Mouse (Mus musculus) cerebellum, adult 18-20 months (tissue): ENCODE results near the gene Enthd1.

Experiments used
- DNase-seq, 2 experiments: peaks; one replicate each; pipeline ENCODE4 v3.0.0; 2021

The Enthd1 gene

DNA sequence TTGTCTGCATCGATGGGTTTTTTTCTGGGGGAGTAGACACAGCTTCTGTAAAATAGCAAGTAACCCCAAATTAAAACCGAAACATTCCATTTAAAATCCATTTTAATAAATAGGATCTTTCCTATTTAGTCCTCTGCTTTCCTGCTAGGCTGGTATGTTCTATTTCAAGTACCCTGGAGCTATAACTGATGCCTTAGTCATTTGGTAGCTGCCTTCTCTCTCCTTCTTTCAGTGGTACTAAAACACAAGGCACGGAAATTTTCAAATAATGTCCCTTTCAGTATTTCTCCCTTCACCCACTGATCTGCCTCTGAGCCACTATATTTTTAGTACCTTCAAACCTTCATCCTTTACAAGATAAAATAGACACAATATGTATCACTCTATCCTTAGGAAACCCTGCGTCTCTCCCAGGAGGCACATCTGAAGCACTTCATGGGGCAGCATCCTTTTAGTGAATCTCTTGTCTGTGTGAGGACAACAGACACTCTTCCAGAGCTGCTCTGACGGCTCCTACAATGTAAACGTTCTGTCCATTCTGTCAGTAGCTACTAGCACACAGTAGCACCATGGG, 90.4 kb downstream of the Enthd1 start:
- DNase-seq: no peak

DNA sequence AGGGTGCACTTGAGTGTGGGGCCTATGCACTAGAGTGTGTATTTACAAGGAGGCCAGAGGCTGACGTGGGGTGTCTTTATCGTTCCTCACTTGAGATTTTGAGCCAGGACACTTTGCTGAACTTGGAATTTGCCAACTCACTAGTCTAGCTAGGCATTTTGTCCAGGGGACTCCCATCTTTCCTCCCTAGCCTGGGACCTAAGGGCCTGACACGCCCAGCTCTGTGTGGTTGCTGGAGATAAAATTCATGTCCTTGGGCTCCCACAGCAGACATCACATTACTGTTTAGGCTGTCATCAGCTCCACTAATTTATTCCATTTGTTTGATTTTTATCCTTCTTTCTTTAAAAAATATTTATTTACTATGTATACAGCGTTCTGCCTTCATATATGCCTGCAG, 97.1 kb downstream of the Enthd1 start:
- DNase-seq: no peak

DNA sequence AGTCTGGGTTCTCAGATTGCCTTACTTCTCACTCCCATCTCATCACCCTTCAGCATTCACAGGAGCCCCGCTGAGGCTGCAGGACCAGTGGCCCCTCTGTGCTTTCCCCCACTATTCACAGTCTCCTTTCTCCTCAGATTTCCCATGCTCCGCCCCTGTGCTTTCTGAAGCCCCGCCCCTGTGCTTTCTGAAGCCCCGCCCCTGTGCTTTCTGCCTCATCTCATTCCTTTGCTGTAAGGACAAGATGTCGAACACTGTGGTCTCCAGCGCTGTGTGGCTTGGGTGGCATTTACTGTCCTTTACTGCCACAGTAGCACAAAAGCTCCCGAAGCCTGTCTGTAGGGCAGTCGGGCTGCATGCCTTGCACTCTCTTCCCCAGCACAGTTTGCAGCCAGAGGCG, 102.8 kb downstream of the Enthd1 start:
- no peak for DNase-seq

DNA sequence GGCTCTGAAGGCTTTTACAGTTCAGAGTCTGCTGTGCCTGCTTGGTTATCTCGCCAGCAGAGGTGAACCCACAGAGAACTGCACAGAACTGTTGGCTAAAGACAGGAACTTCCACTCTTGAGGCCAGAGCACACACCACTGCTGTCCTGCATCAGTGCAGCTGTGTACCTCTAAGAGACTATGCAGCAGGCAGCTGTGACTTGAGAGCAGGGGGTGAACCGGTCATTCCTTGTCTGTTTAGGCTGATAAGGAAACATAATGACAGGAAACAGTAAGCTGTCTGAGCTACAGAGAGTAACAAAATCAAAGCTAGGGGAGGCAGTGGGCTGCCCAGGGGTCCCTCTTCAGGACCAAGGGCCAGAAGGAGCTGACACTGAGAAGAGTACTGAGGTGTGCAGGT, 103.5 kb downstream of the Enthd1 start:
- DNase-seq: no peak

DNA sequence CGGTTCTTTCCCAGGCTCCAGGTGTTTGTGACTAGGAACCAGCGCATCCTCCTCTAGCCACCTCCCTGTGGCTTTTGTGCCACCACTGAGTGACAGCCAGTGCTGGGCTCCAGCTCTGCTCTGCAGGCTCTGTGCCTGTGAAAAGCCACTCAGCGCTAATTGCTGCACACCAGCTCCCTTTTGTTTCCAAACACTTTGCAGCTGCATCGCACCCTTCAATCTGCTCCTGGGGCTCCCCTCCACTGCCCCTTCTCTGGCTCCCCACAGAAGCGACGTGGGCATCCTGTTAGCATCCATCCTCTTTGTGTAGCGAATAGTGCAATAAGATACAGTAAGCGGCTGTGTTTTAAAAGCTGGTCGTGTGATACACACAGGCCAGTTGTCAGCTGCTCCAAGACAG, 104.9 kb downstream of the Enthd1 start:
- no peak for DNase-seq

DNA sequence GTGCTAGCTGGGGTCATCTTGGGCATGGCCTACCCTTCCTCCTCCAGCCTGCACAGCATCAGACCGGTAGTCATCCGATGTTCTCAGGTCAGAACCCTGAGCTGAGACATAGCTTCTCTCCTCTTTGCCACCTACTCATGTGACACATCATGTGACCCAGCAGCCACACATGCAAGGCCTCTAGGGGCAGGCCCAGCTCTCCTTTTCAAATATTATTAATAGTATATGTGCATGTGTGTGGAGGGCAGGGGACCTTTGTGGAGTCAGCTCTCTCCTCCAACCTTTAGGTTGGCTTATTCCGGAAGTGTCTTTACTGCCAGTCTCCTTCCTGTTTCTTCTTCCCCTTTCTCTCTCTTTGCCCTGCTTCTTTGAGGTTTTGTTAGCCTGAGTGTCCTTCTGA, 107.0 kb downstream of the Enthd1 start:
- no peak for DNase-seq

DNA sequence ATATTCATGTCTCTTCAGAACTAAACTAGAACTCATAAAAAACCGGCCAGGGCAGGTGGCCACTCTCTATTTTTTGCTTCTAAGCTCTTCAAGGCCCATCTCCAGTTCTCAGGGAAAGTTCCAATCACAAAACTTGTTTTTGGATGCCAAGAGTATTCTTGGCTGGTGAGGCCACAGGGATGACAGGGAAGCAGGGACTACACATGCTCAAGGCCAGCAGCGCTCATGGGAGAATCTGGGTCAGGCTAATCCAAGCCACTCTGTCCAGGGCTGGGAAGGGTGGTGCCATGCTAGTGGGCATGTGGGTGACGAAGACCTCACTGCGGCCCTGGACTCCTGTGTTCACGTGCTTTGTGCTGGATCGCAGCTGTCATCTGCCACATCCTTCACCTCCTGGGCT, 110.5 kb downstream of the Enthd1 start:
- peak; percentile 11 to 30 for DNase-seq

DNA sequence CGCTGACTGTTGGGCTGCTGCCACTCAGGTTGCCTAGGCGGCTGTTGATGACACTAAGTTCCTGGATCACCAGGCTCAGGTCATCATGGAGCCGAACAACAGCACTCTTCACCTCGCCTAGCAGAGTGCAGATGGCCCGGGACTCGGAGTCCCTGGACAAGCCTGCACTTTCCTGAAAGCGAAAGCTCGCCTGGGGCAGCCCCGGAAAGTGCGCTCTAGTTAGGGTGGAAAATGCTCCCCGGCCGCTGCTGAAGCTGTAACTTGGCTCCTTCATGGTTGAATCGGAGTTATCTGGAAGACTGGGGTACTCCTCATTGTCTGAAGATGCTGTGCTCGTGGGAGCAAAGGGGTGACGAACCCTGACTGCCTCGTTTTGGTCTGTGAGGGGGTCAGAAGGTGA, 112.5 kb downstream of the Enthd1 start:
- DNase-seq: no peak

DNA sequence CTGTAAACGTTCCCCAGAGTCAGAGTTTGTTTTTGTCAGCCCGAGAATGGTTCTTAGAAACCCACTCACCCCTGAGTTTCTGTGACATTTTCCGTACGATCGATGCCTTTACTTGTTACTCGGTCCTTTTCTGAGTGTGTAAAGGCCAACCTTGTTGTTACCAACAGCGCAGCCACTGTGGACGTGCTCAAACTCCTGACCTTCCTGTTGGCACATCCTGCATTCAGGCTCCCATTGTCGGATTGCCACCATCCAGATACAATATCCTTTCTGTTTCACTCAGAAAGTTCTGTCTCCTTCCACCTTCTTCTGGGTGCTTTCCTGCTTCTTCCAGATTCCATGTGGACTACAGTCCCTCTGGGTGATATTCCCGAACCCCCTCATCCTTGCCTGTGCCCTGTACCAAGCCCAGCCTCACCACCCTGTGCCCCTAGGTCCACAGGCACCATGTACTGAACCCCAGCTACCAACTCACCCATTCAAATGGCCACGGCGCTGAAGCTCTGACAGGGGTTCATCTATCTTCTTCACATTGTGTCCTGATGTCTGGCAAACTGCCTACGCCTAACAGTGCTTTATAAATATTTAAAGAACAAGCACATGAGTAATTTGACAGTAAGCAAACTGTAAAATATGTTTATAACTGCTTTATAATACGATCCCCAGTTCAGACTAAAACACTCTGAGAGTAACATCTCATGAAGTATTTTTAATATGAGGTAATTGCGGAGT, 118.8 kb downstream of the Enthd1 start:
- DNase-seq: no peak

DNA sequence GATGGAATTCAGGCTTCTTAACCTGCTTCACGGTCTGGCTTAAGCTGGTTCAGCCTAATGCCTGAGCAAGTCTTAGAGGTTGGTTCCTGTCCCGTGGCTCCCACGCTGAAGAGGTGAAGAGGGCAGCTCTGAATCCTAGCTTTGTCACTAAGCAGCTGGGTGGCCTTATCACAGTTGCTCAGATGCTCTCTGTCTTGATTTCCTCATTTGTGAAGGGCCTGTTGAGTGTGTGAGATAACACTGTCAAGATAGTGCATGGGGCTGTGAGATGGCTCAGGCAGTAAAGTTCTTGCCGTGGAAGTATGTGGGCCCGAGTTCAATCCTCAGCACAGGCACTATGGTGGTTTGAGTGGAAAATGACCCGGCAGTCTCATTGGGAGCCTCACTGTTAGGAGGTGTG, 124.8 kb downstream of the Enthd1 start:
- DNase-seq: no peak

DNA sequence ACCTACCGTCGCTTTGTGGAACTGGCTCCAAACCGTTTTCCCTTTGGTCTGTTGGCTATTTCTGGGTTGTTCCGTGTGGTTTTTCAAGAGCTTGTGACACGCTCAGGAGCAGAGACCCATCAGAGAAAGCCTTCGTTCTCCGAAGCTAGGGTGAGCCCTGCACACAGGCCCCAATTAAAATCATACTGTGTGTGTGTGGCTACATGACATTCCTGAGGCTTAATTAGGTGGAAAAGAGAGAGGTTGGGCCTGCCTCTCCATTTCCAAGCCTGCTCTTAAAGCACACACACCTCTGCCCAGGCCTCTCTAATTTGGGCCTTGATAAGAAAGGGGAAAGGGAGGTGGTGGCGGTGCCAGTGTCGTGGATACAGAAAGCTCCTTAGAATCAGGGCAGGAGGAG, 126.5 kb downstream of the Enthd1 start:
- DNase-seq: no peak

DNA sequence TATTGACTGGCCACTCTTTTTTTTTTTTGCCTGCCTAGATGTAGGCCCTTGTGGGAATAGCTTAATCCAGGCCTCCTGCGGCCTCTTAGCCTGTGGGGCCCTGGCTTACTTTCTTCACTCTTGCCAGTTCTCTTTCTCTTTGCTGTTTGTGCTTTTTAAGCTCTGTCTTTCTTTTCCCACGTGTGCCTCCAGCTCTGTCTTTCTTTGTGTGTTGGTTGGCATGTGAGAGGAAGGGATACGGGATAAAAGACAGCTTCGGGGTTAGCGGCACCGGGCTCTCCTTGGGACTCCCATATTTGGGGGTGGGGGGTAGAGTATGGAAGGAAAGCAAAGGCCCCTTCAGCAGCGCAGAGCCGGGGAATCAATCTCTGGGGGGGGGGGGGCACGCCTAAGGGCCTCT, 127.0 kb downstream of the Enthd1 start:
- no peak for DNase-seq

DNA sequence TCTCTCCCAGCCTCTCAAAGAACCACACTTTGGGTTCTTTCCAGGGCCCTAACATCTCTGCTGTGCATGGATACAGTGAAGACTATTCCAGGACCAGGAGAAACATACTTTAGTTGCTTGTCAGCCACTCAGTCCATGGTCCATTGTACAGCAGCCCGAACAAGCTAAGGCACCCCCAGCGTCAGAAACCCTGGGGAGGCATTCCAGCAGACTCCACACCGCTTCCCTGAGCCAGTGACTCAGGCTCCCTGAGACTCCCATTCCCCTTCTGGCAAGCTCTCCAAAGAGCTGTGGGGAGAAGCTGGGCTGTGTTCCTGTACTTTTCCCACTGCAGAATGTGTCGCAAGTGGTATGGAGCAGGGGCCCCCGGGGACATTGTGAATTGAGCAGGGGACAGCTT, 128.0 kb downstream of the Enthd1 start:
- no peak for DNase-seq

DNA sequence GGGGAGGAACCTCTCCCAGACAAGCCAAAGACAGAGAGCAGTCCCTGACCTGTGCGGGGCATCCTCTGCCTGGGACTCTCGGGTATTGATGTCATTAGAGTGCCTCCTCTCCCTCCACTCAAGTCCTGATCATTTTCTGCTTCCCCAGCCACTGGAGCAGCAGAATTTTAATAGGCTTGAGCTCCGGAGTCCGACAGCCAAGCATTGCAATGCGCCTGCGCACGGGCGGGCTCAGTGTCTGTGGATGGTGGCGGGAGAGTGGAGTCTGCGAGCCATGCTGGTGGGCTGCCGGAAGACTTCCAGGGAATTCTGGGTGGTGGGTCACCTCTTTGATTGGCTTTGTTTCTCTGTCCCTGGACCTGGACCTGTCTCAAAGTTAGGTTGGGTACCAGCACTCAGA, 134.6 kb downstream of the Enthd1 start:
- DNase-seq: no peak

DNA sequence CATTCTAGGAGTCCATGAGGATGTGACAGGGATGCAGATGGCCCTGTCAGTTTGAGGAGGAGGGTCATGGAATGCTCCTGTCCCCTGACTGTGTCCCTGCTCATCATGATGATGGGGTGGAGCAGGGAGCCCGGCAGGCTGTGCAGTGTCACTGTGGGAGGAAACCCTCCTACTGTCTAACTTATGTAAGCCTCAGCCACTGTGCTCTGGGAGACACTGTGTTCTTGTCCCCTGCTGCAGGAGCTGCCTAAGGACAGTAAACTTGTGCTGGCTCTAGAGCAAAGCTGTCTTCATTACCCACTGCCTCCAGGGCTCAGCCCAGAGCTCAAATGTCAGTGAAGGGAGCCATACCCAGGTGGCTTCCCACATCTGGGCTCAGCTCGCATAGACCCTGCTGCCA, 146.8 kb downstream of the Enthd1 start:
- no peak for DNase-seq

DNA sequence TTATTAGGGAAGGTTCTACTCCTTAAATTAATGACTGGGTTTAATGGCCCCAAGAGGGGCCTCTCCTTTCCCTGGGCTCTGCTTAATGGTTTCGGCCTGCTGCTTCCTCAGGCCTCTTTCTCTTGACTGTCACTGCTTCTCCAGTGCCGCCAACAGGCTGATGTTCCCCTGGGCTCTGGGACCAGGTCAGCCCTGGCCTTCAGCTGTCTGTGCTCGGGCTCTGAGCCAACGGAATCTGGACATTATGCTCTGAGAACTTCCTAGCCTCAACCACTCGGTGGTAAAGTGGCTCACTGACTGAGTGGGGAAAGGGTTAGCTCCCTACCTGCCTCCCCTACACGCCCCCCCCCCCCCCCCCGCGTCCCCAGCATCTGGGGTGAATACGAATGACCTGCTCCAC, 147.9 kb downstream of the Enthd1 start:
- DNase-seq: no peak

DNA sequence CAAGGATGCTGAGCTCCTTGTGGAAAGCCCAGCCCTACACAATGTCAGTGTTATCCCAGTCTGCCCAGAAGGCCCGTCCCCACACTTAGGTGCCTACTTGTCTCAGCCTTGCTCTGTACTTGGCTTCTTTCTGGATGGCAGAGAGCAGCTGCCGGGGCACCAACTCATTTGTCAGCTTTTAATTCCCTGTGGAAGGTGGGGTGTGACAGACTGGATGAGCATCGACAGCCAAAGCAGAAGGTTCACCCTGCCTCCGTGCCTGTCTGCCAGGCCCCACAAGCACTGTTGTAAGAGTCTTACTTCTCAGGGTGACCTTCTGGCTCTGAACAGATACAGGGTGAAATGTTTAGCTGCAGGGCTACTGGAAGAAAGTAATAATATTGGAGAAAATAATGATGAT, 149.8 kb downstream of the Enthd1 start:
- DNase-seq: no peak

DNA sequence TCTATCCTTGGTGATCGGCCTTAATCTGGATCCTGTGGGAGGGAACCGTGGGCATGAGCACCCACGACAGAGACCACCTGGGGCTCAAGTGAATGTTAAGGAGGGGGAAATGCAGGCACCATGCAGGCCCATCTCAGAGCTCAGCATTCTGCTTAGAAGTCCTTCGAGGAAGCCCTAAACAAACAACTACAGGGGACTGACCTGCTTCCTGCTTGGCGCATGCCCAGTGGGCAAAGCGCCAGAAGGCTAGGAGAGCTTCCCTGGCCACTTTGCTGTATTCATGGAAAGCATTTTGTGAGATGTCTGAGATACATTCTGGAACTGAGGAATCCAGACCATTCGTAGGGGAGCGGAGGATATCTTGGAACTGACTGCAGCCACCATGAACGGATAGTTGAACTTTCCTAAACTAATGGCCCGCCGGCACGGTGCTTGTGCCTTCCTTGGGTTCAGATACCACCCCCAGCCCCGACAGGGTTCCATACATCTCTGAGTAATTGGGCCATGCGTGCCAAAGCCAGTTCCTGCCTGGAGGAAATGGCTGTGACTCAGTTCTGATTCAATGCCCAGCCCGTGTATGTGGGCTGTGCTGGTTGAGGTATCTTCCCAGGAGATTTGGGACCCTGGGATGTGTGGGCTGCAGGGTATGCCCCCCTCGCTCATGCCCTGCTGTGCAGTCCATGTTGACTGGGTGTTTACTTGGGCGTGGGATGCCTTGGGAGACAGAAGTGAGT, 150.8 kb downstream of the Enthd1 start:
- DNase-seq: peak in 1 of 2 experiments; percentile 30

DNA sequence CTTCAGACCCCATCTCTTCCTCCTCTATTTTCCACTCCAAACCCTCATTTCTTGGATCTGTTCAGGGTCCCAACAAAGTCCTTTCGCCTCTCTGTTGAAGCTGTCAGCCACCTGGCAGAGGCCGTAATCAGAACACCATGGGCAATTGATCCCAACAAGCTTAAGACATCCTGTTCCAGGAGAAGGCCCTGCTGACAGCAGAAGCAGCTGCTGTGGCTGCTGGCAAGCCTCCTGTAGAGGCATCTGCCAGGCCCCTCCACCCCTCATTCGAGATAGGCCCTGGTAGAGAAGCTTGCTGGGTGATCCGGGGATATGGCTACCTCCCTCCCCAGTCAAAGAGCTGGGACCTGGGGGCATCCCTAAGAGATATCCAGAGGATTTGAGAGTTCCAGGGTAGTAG, 151.9 kb downstream of the Enthd1 start:
- no peak for DNase-seq

DNA sequence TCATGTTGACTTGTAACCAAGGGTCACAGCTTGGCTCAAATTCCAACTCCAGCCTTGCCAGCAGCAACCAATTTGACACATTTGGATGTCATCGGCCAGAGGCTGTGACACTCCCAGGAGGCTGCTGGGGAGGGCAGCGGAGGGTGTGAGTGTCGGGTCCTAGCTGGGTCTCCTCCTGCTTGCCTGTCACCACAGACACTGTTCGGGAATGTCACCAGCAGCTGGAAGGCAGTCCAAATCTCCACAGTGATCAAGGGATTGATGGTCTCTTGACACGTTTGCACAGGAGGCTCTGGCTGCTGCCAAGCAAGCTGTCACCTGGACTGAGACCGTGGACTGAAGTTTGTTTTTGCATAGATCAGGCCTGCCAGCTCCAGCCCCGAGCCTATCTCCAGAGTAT, 154.3 kb downstream of the Enthd1 start:
- no peak for DNase-seq

DNA sequence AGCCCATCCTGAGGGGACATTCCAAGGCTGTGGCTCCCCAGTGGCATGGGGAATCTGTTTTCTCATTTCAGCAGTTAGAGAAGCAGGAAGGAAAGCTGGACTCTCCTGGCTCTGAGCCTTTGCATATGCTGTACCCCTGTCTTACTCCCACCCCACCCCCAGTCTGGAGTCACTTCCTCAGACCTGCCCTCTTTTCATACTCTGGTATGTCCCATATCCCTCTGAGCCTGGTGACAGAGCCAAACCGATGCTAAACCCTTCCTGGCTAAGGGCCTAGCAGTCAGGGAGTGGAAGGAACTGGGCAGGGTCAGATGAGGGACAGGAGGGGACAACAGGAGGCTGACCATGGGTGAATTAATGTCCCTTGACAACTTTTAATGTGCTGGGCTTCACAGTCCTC, 157.1 kb downstream of the Enthd1 start:
- DNase-seq: no peak
